Mouse (Mus musculus): ENCODE results near the gene Cox19. TPM values are rescaled to one million over a fixed set of nuclear protein-coding genes. Genes with fewer than 3 reads are reported as not detected.
A peak's percentile ranks its signal among the peaks of the same experiment; 100 is the strongest.
"Not testable (repeated sequence)": the region's sequence is repeated elsewhere in the genome, so short reads cannot be mapped to it uniquely, and the experiment has no call there.

Gene Cox19
- total RNA-seq, 1 experiment from 2014 or later = 14.4 TPM

DNA sequence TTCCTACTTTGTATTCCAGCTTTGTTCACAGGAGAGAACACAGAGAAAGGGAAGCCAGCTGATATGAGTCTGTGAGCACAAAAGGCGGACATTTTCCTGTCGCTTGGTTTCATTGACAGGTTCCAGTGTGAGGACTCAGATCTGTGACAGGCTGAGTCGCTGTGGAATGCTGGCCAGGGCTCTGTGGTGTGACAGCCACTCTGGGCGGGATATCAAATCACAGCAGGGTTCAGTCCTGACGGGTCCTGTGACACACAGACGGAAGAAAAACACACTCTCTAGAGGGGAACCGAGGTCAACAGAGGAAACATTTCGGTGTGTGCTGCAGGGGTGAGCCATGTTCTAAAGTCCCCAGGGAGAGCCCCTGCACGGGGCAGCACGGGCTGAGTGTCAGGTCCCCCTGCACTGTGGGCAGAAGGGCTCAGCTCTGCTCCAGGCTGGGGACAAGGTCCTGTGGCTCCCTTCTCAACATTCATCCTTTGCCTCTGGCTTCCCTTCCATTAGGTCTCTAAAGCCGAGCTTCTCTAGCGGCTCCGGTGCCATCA lies 13.3 kb downstream of the Cox19 start:
- ATAC-seq (ENCODE audit: extremely low read depth, insufficient number of reproducible peaks, low FRiP score, poor library complexity, severe bottlenecking) = no peak

DNA sequence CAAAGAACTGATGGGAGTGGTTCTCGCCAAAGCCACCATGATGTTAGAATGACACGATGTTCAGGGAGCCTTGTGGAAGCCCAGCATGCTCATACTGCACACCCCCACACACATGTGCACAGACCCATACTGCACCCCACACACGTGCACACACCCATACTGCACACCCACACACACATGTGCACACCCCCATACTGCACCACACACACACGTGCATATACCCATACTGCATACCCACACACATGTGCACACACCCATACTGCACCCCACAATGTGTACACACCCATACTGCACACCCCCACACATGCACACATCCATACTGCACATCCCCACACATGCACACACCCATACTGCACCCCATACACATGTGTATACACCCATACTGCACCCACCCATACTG lies 15.6 kb downstream of the Cox19 start:
- no peak for ATAC-seq (ENCODE audit: extremely low read depth, insufficient number of reproducible peaks, low FRiP score, poor library complexity, severe bottlenecking)

DNA sequence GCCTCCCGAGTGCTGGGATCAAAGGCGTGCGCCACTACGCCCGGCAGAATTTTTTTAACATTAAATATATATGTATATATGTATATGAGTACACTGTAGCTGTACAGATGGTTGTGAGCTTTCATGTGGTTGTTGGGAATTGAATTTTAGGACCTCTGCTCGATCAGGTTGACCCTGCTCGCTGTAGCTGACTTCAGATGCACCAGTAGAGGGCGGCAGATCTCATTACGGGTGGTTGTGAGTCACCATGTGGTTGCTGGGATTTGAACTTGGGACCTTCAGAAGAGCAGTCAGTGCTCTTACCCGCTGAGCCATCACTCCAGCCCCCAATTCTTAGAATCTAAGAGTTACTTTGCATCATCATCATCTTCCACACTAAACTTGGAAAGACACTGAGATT lies 16.8 kb downstream of the Cox19 start:
- not testable (repeated sequence) for ATAC-seq (ENCODE audit: extremely low read depth, insufficient number of reproducible peaks, low FRiP score, poor library complexity, severe bottlenecking)

DNA sequence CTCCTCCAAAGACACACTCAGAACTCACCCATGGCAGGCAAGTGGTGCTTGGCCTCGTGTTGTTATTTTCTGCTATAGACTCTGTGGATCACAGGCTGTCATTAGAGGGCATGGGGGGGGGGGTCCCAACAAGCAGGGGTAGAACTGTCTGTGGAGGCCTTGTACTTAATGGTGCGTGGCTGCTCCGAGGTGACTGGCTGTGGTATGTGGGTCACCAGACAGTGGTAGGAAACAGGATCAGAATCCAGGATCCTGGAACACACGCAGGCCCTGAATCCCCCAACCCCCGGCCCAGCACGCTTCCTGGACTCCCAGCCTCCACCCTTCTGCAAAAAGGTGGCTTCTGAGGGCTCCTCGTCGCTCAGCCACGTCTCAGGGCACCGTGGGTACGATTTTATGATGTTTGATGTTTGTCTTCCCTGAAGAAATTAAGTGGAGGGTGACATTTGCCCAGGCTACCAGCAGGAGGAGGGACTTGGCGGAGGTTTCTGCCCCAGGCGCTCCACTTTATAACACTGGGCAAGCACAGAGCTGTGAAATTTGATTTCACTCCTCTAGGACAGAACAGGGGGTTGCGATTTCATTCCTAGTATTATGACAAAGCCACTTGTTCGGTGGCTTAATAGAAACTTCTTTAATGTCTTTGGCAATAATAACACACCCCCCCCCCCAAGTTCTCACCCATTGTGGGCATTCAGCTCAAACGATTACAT lies 17.8 kb downstream of the Cox19 start:
- no peak for ATAC-seq (ENCODE audit: extremely low read depth, insufficient number of reproducible peaks, low FRiP score, poor library complexity, severe bottlenecking)

DNA sequence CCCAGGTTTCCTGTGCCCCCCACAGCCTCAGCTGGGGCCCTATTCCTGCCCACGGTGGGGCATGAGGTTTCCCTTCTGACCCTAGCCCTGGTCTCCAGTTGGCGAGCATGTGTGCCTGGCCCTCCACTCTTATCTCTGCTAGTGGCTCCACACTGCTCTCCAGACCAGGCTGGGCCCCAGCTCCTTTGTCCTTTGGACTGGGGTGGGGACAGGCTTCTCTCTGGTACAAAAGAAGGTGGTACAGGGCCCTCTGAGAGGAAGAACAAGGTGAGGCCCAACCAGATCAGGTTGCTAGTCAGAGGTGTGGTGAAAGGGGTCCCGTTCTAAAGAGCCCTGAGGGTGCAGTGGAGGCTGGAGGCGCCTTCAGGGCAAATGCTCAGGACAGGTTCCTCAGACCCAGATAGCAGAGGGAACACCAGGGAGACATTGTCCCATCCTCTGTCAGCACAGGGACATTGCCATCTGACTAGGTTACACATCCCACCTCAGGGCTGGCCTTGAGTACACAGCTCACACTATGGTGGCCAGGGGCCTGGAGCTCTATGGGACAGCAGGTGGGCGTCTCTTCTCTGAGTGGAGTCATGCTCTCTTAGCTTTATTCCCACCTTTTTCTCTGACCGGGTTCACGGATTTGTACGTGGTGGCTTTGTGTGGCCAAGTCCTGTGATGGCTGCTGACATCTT lies 18.5 kb downstream of the Cox19 start:
- ATAC-seq (ENCODE audit: extremely low read depth, insufficient number of reproducible peaks, low FRiP score, poor library complexity, severe bottlenecking) = no peak

DNA sequence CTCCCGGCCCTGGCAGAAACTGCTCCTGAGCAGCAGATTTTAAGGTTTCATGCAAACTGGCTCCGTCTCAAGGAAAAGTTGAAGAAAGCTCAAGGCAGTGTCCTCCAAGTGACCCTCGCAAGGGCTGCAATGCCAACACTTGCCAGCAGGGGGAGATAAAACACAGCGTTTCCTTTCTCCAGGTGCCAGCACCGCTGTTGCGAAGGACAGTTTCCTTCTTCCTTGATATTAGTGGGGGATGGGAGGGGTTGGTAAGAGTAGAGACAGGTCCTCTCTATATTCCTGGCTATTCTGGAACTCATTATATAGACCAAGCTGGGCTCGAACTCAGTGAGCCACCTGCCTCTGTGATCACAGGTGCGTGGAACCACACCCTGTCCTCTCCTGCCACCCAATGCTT lies 19.5 kb downstream of the Cox19 start:
- ATAC-seq (ENCODE audit: extremely low read depth, insufficient number of reproducible peaks, low FRiP score, poor library complexity, severe bottlenecking) = peak; percentile 63; the same call in 1 of the 2 replicates

DNA sequence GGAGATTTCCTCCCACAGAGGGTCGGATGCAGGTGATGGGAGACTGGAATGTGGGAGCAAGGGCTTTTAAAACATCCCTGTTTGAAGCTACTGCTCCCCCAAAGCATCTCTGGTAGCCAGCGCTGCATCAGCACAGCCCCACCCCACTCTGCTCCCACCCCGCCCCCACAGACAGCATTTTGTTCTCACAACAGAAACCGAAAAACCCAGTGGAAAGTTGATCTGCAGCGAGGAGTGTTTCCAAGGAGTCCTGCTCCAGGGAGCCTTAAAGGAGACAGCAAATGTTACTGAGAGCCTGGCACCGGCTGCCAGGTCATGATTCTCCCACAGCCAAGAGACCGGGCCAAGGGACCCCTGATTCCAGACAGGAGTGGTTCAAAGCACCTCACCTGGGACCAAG lies 20.5 kb downstream of the Cox19 start:
- no peak for ATAC-seq (ENCODE audit: extremely low read depth, insufficient number of reproducible peaks, low FRiP score, poor library complexity, severe bottlenecking)

DNA sequence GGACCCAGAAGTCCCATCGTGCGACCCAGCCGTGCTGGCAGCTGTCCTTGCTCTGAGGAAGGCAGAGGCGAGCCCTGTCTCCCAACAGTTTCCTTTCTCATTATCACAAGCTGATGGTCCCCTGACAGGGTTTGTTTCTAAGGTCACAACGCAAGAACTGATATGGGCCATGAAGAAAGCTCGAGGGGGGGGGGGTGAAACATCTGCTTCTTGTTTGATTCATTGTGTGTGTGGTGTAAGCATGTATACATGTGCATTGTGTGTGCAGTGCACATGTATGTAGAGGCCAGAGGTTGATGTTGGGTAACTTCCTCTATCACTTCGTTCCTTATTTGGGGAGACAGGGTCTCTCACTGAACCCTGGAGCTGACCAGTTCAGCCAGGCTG lies 23.6 kb downstream of the Cox19 start:
- ATAC-seq (ENCODE audit: extremely low read depth, insufficient number of reproducible peaks, low FRiP score, poor library complexity, severe bottlenecking) = no peak

DNA sequence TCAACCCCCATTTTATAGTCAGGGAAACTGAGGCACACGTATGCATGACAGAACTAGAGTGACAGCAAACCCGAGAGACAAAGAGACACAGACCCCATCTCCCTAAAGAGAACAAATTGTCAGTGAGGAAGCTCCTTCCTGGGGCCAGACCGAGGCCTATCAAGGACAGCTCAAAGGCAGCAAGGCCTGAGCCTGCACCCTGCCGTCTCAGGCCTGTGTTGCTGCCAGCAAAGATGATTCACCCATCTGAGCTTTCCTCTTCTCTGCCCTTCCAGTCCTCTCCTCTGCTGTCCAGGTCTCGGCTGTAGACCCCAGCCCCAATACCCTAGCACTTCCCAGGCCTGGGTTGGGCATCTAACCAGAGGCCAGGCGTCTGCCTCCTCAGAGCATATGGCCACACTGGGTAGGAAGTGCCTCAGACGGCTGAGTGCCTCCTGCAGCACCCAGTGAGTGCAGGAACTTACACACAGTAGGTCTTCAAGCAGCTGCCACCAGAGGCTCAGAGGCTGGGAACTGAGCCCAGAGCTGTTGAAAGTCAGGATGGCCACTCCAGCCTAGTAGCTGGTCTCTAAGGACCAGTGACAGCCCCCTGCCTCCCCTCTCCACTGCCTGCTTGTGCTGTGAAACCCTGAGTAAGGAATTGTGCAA lies 24.1 kb downstream of the Cox19 start:
- ATAC-seq (ENCODE audit: extremely low read depth, insufficient number of reproducible peaks, low FRiP score, poor library complexity, severe bottlenecking) = no peak

DNA sequence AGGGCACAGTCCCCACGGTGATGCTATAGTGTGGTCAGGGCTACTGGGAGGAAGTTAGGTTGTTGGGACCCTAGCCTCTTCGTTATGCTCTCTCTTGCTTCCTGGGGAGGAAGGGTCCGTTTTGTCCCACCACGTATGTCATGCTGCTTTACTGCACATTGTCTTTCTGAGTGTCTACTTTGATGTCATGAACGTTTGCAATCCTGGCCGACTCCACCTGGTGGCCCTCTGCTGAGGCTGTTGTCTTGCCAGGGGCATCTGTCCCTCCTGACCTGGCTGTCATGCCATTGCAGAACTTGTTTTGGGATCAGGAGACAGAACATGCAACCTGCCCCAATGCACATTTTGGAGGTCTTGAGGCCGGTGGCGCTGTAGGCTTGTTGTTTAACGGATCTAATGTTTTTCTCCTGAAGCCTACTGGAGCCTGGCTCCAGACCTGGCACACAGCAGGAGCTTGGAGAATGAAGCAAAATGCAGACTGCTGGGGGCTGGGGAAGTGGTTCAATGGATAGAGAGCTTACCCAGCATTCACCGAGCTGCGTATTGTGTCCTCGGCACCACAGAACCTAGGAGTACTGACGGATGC lies 25.0 kb downstream of the Cox19 start:
- no peak for ATAC-seq (ENCODE audit: extremely low read depth, insufficient number of reproducible peaks, low FRiP score, poor library complexity, severe bottlenecking)

DNA sequence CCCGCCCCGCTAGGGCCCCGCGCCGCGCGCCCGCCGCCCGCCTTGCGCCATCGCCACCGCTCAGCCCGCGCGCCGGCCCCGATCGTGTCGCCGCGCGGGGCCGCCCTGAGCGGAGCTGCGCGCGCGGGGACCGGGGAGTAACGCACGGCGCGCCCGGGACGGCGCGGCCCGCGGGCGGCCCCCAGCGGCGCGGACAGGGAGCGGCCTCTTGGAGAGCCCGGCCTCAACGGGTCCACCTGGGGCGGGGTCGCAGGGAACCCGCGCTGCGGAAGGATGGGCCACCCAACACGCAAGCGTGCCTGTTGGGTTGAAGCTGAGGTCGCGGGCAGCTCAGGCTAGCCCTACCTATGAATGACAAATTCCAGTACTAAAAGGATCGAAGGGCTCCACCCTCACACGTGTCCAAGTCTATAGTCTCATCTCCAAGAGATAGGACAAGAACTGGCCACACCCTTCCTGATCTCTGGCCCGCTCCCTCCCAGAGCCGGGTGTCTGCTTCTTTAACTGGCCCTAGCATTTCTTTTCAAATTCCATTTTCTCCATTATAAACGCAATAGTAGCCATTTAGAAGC lies 25.7 kb downstream of the Cox19 start, which contains the start of gene Adap1:
TSS of gene Adap1 (minus strand) at position 228 of the 572 bp plus-strand sequence.
- ATAC-seq (ENCODE audit: extremely low read depth, insufficient number of reproducible peaks, low FRiP score, poor library complexity, severe bottlenecking) = peak; percentile 28

DNA sequence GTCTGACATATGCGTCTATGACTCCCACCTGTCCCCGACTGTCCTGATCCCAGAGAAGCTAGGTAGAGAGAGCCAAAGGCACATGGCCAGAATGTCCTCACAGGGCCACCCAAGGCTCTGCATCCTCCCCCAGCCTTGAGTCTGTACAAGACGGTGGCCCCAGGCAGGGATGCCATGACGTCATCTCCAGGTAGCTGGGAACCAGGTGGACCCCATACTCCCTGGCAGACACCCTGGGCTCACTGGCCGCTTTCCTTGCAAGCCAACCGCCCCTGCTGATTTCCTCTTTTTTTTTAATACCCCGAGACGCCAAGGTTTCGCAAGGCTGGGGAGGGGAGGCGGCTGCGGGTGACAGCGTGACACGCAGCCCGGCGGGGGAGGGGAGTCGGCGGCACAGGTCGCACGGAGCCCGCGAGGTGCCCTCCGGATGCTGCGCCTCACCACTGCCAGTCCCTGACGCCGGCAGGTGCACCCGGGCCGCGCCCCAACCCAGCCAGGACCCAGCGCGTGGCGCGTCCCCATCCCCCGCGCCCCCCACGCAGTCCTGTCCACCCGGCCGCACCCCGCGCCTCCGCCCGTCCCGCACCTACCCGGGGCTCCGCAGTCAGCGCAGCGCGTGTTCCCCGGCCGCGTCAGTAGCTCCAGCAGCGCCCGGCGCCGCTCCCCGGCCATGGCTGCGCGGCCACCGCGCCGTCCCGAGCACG lies 26.4 kb downstream of the Cox19 start:
- ATAC-seq (ENCODE audit: extremely low read depth, insufficient number of reproducible peaks, low FRiP score, poor library complexity, severe bottlenecking) = peak; percentile 57

DNA sequence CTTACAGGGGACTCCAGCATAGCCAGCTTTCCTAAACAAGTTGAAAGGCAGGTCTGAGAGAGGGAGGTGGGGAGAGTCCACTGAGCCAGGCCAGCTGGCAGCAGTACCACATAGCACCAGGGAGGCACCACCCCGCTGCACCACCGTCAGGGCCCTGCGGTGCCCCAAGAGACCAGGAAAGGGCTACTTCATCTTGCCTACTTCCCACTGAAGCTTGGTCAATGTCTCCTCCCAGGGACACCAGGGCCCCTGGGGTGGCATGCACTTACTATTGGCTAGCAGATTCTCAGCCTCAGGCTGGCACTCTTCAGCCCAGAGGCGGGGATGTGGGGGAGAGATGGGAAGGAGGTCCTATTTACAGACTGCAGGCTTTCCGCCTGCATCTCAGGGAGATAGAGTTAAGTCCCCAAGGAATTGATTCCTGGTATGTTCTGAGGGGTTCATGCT lies 27.1 kb downstream of the Cox19 start:
- peak; percentile 20; the same call in 1 of the 2 replicates for ATAC-seq (ENCODE audit: extremely low read depth, insufficient number of reproducible peaks, low FRiP score, poor library complexity, severe bottlenecking)

DNA sequence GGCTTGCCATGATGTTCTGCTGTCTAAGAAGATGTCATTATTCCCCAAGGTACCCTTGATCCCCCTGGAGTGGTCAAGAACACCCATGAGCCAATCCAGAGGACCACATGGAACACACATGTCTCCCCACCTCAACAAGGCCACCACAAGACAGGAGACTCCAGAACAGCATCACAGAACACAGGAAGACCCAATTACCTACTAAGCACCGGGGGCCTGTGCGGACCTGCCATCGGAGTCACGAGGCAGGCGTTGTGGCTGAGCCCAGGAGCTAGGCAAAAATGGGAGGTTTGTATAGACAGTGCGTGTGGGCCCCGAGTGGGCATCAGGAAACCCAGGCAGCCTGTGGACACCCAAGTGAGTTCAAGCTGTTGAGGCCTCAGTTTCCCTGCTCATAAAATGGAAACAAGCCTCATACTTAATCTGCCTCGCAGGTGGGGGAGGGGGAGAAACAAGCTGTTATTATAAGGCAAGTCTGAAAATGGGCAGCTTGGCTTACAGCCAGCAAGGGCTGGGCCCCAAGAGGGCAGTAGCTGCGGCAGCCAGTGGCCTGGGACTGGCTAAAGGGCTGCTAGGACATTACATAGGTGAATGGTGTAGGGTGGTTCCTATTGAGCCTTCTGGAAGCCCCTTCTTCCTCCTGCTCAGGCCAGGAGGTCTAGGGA lies 27.8 kb downstream of the Cox19 start:
- no peak for ATAC-seq (ENCODE audit: extremely low read depth, insufficient number of reproducible peaks, low FRiP score, poor library complexity, severe bottlenecking)

DNA sequence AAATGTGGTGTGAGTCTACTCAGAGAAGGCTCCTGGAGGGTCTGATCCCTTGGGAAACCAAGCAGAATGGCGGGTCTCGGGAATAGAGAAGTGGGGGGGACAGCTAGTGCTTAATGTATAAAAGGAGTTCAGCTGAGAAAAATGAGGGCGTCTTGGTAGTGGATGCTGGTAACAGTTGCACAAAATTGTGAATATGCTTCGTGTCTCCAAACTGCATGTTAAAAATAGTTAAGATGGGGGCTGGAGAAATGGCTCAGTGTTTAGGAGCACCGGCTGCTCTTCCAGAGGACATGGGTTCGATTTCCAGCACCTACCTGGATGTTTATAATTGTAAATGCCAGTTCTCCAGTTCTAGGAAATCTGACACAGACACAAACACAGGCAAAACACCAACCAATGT lies 29.9 kb downstream of the Cox19 start:
- ATAC-seq (ENCODE audit: extremely low read depth, insufficient number of reproducible peaks, low FRiP score, poor library complexity, severe bottlenecking) = no peak

DNA sequence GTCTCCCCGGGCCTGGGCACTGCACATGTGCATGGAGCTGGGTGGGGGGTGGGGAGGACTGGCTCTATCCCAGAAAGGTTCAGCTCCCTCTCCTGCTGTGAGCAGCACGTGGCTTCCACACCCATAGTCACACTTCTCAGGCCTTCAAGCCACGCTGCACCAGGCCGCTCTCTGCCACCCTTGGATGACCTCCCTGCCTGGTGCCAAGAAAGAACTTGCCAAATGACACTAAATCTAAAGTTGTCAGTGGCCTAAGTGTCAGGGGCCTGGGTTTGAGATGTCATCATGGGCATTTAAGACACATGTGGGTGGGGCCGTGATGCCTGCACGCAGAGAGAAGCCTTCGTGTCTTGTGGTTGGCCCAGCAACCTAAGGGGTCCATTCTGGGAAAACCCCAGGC lies 30.8 kb downstream of the Cox19 start:
- no peak for ATAC-seq (ENCODE audit: extremely low read depth, insufficient number of reproducible peaks, low FRiP score, poor library complexity, severe bottlenecking)

DNA sequence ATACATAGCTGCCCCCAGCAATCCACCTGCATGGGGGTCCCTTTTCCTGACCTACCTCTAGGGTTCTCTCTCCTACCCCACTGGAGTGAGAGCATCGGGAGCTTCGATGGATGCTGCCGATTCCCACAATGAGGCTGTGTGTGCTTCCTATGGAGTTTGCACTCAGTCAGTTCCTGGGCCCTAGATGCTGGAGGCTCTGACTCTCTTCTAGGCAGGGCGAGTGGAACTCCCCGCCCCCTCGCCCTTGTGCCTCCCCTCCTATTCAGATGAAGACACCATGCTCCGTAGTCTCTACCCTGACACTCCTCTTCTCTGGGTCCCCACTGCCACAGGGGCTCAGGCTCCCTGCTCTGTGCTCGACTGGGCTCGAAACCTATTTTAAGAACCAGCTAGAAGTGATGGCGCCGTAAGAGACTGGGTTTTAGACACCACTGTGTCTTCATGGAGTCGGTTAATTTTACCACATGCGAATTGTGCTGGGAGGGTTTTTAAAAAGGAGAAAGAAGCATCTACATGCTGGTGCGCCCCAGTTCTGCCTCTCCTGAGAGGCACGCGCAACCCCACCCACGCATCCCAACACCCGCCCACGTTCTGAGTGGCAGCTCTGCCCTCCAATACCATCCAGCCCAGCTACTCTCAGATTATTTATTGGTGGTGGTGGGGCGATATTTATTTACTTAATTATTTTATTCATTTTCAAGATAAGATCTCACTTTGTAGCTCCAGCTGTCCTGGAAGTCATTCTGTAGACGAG lies 33.3 kb downstream of the Cox19 start:
- ATAC-seq (ENCODE audit: extremely low read depth, insufficient number of reproducible peaks, low FRiP score, poor library complexity, severe bottlenecking) = no peak

Data from neutrophil, adult 5-6 weeks (primary cell).